Mouse (Mus musculus) megakaryocyte-erythroid progenitor cell, adult 5-6 weeks (primary cell): ENCODE measurements around the gene C1qbp. TPM values are rescaled to one million over a fixed set of nuclear protein-coding genes. Genes with fewer than 3 reads are reported as not detected.

ENCODE experiments used
- total RNA-seq, 2 experiments: library from RNA; stranded (forward) in 1 of 2; stranded (reverse) in 1 of 2; fragments of 200-1000, 215-1000 nt in 1 of 2; fragments of >200 nt in 1 of 2; fragmentation: Nextera tagmentation in 1 of 2; gene quantifications; 2 replicates each; pipeline ENCODE4 v1.2.3; 2014 to 2017

Gene C1qbp
- total RNA-seq, 2 experiments from 2014 or later = 154 to 631 TPM

Other genes with a start within 250 kb of the C1qbp start
- gene Zfp3, start 218.8 kb downstream of the C1qbp start, total RNA-seq (2014; fragmentation: Nextera tagmentation) = 3.1 and 5.6 TPM in 2 replicates
- 1.6 and 3.9 TPM in 2 replicates for gene Zfp3, start 218.8 kb downstream of the C1qbp start, total RNA-seq (2017)
- not detected in 2 replicates for gene Scimp, start 170.4 kb downstream of the C1qbp start, total RNA-seq (2014; fragmentation: Nextera tagmentation)
- 0.99 TPM in 1 of 2 replicates, not detected in the other for gene Scimp, start 170.4 kb downstream of the C1qbp start, total RNA-seq (2017)
- 27.3 and 29.6 TPM in 2 replicates for gene Rabep1, start 138.2 kb downstream of the C1qbp start, total RNA-seq (2014; fragmentation: Nextera tagmentation)
- gene Rabep1, start 138.2 kb downstream of the C1qbp start, total RNA-seq (2017) = 72.8 and 75.8 TPM in 2 replicates
- gene Nup88, start 13.1 kb downstream of the C1qbp start, total RNA-seq (2014; fragmentation: Nextera tagmentation) = 108 and 155 TPM in 2 replicates
- 152 and 196 TPM in 2 replicates for gene Nup88, start 13.1 kb downstream of the C1qbp start, total RNA-seq (2017)
- 97.4 and 159 TPM in 2 replicates for gene Rpain, start 12.8 kb downstream of the C1qbp start, total RNA-seq (2014; fragmentation: Nextera tagmentation)
- gene Rpain, start 12.8 kb downstream of the C1qbp start, total RNA-seq (2017) = 26.1 and 40.1 TPM in 2 replicates
- 34.9 and 44.1 TPM in 2 replicates for gene Dhx33, start 21.4 kb upstream of the C1qbp start, total RNA-seq (2014; fragmentation: Nextera tagmentation)
- 54.4 and 55.9 TPM in 2 replicates for gene Dhx33, start 21.4 kb upstream of the C1qbp start, total RNA-seq (2017)
- gene Mis12, start 36.6 kb upstream of the C1qbp start, total RNA-seq (2014; fragmentation: Nextera tagmentation) = 21.2 and 26.6 TPM in 2 replicates
- gene Mis12, start 36.6 kb upstream of the C1qbp start, total RNA-seq (2017) = 30.4 and 32.5 TPM in 2 replicates
- gene Derl2, start 36.8 kb upstream of the C1qbp start, total RNA-seq (2014; fragmentation: Nextera tagmentation) = 14.4 and 18.8 TPM in 2 replicates
- gene Derl2, start 36.8 kb upstream of the C1qbp start, total RNA-seq (2017) = 31.0 and 39.3 TPM in 2 replicates
- not detected in 2 replicates for gene 6330403K07Rik, start 50.5 kb upstream of the C1qbp start, total RNA-seq (2014; fragmentation: Nextera tagmentation)
- not detected in 2 replicates for gene 6330403K07Rik, start 50.5 kb upstream of the C1qbp start, total RNA-seq (2017)
- gene Nlrp1a, start 161.7 kb upstream of the C1qbp start, total RNA-seq (2014; fragmentation: Nextera tagmentation) = 0.30 TPM in 1 of 2 replicates, not detected in the other
- gene Nlrp1a, start 161.7 kb upstream of the C1qbp start, total RNA-seq (2017) = 0.05 and 0.27 TPM in 2 replicates
- gene Nlrp1b, start 247.7 kb upstream of the C1qbp start, total RNA-seq (2014; fragmentation: Nextera tagmentation) = 0.40 TPM in 1 of 2 replicates, not detected in the other
- gene Nlrp1b, start 247.7 kb upstream of the C1qbp start, total RNA-seq (2017) = not detected in 2 replicates